Mouse (Mus musculus) thymus, adult 2 months (tissue): ENCODE measurements at regions not wholly inside any gene's neighbourhood (a gene's known extent, or its start where the extent isn't known, plus 50 kb on each side); places are given as distances from the start of the nearest gene placed in this dataset.

Experiments
- CTCF ChIP-seq: fragments of 200-500 bp; IDR thresholded peaks from 2 replicates; pipeline ENCODE4 v1.5.1; 2012; ENCODE audit warnings: mild to moderate bottlenecking, control low read depth, low read length, moderate library complexity, borderline replicate concordance; ENCODE audit not compliant: control insufficient read depth, poor library complexity, insufficient read depth; ENCODE audit errors: extremely low read depth
- POLR2A ChIP-seq: fragments of 200-500 bp; IDR thresholded peaks from 2 replicates; pipeline ENCODE4 v1.6.1; 2012; ENCODE audit warnings: mild to moderate bottlenecking, low read length, control low read depth, moderate library complexity; ENCODE audit not compliant: control insufficient read depth, poor library complexity, insufficient read depth; ENCODE audit errors: extremely low read depth

- TF ChIP-seq POLR2A, result no peak
- TF ChIP-seq CTCF, result no peak
Observed at GRCm38 (mm10) chr10:19122221-19122620, 106.8 kb upstream of the Tnfaip3 start.
